13 mouse cellular contexts compared by ENCODE assay signal in genomic region chr9:64406841-64407240, GRCm38 (mm10).
"Had no signal": no experiment of that assay in that cellular context is flagged by ENCODE, and none has a peak within 500 bp of the region (broad histone marks: within the 10 kb centered on the region; RNA-seq: fewer than 3 reads in every experiment).

No protein-coding gene starts in this region.

- ATAC-seq: intestine, embryonic 16.5 days; lung, postnatal 0 days had no signal

- H3K9ac ChIP-seq: liver, embryonic 15.5 days; neural tube, embryonic 15.5 days had no signal

- H3K36me3 ChIP-seq: limb, embryonic 10.5 days; liver, embryonic 15.5 days; midbrain, embryonic 10.5 days; neural tube, embryonic 15.5 days had no signal

- H3K4me3 ChIP-seq: left cerebral cortex, adult 2 months; limb, embryonic 10.5 days; liver, embryonic 15.5 days; midbrain, embryonic 10.5 days; myocyte; neural tube, embryonic 15.5 days had no signal

- DNase-seq: lung, adult 2 months; midbrain, embryonic 14.5 days; thymus, postnatal 4 days had no signal

- H3K4me2 ChIP-seq: liver, embryonic 11.5 days; liver, embryonic 15.5 days; neural tube, embryonic 15.5 days had no signal

- H3K4me1 ChIP-seq: liver, embryonic 15.5 days had no signal

- H3K9me3 ChIP-seq: limb, embryonic 10.5 days; liver, embryonic 15.5 days; midbrain, embryonic 10.5 days; neural tube, embryonic 15.5 days had no signal

- H3K27ac ChIP-seq: left cerebral cortex, adult 2 months; liver, embryonic 15.5 days; midbrain, embryonic 10.5 days; neural tube, embryonic 15.5 days; stomach, postnatal 0 days had no signal
